Mouse (Mus musculus): ENCODE measurements around the gene St3gal3. TPM values are rescaled to one million over a fixed set of nuclear protein-coding genes. Genes with fewer than 3 reads are reported as not detected.
A peak's percentile ranks its signal among the peaks of the same experiment; 100 is the strongest.

Gene St3gal3
- polyA plus RNA-seq, 1 experiment from 2014 or later = 8.1 TPM

GRCm38 (mm10) chr4:117898111-117898510 is 236.6 kb downstream of the St3gal3 start:
- peaks cover 65% of the 10 kb centered on the region for H3K36me3 ChIP-seq
- ATAC-seq (ENCODE audit: borderline replicate concordance, extremely low read depth, low FRiP score, low TSS enrichment) = no peak

DNA sequence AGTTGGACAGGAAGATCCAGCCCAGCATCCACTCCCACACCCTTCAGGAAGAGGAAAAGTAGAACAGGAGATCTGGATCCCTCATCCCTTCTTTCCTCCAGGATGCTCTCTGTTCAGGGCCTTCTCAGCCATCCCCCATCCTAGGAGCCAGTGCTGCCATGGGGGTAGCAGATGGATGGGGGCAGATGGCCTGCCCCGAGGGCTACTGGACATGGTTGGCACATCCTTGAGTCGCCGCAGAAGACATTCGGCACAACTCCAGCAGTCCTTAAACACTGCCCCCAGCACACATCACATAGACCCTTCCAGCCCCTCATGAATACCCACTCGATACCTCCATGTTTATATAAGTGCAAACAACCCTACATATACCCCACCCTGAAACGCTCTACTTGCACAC is 238.7 kb downstream of the St3gal3 start:
- peaks cover 44% of the 10 kb centered on the region for H3K36me3 ChIP-seq
- H3K9ac ChIP-seq = no peak overlapping the region
- no peaks in the 10 kb centered on the region for H3K9me3 ChIP-seq
- WGBS = 93% methylated on average over 6 of the region's 6 CpGs
- no peak overlapping the region for H3K4me2 ChIP-seq
- no peak overlapping the region for H3K27ac ChIP-seq
- peaks cover 8% of the 10 kb centered on the region for H3K4me1 ChIP-seq
- ATAC-seq (ENCODE audit: borderline replicate concordance, extremely low read depth, low FRiP score, low TSS enrichment) = no peak
- H3K27me3 ChIP-seq = no peaks in the 10 kb centered on the region
- no peak overlapping the region for H3K4me3 ChIP-seq

More at GRCm38 (mm10) chr4:117898111-117898510, 236.6 kb downstream of the St3gal3 start:
- Histone ChIP-seq H3K27me3 (no peaks in the 10 kb centered on the region), H3K27ac (no peak overlapping the region), H3K9ac (no peak overlapping the region), H3K4me3 (no peak overlapping the region), H3K4me1 (no peaks in the 10 kb centered on the region), H3K9me3 (no peaks in the 10 kb centered on the region), H3K4me2 (no peak overlapping the region)
- 59% methylated on average over 3 of the region's 3 CpGs for WGBS

GRCm38 (mm10) chr4:117895339-117895738 is 239.4 kb downstream of the St3gal3 start:
- Histone ChIP-seq H3K27me3 (no peaks in the 10 kb centered on the region), H3K27ac (no peak overlapping the region), H3K4me2 (no peak overlapping the region), H3K36me3 (peaks cover 38% of the 10 kb centered on the region), H3K4me1 (peaks cover 12% of the 10 kb centered on the region), H3K4me3 (no peak overlapping the region), H3K9me3 (no peaks in the 10 kb centered on the region), H3K9ac (no peak overlapping the region)
- 77% methylated on average over 7 of the region's 7 CpGs for WGBS
- no peak for ATAC-seq (ENCODE audit: borderline replicate concordance, extremely low read depth, low FRiP score, low TSS enrichment)

DNA sequence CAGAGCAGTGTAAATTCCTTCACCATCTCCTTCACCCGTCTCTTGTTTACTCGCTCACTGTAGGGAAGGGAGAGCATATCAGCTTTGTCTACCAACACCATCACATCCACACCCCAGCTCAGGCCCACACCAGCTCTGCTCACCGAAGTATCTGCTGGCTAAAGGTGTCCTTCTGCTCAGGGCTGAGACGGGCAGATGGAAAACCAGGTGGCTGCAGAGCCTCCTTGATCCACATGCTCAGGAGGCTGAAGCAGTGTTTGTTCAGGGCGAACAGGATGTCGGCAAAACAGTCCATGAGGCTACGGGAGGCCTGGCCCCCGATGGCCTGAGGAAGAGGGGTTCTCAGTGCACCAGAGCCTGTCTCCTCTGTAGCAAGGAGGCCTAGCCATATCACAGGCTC is 240.1 kb downstream of the St3gal3 start:
- Histone ChIP-seq H3K27ac (no peak overlapping the region), H3K4me1 (peaks cover 12% of the 10 kb centered on the region), H3K4me2 (no peak overlapping the region), H3K27me3 (no peaks in the 10 kb centered on the region), H3K4me3 (no peak overlapping the region), H3K36me3 (peaks cover 31% of the 10 kb centered on the region), H3K9me3 (no peaks in the 10 kb centered on the region), H3K9ac (no peak overlapping the region)
- no peak for ATAC-seq (ENCODE audit: borderline replicate concordance, extremely low read depth, low FRiP score, low TSS enrichment)
- 79% methylated on average over 8 of the region's 8 CpGs for WGBS

DNA sequence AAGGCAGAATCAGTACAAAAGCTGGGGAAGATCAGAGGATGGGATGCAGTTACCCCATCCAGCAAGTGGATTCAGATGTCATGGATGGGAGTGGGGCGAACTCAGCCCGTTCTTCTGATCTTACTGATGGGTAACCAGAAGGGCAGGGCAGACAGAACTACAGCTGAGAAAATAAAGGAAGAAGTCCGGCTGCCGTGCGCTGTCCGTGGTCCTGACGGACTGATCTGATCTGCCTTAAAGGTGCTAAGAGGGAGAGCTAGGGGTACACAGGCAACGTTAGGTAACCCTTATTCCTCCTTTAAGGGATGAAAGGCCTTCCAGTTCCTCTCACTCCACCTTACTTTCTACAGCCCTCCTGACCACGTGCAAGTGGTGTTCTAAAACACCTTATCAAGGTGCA is 241.3 kb downstream of the St3gal3 start:
- Histone ChIP-seq H3K27me3 (no peaks in the 10 kb centered on the region), H3K4me3 (no peak overlapping the region), H3K4me2 (no peak overlapping the region), H3K4me1 (peaks cover 12% of the 10 kb centered on the region), H3K9me3 (no peaks in the 10 kb centered on the region), H3K36me3 (peaks cover 23% of the 10 kb centered on the region; the same call in 1 of the 2 replicates), H3K9ac (no peak overlapping the region), H3K27ac (no peak overlapping the region)
- 10% methylated on average over 9 of the region's 9 CpGs for WGBS
- ATAC-seq (ENCODE audit: borderline replicate concordance, extremely low read depth, low FRiP score, low TSS enrichment) = no peak

GRCm38 (mm10) chr4:117891738-117892161 is 243.0 kb downstream of the St3gal3 start, which contains the start of gene Dph2:
Gene Dph2, minus strand, starts transcription at chr4:117892032.
- H3K27ac ChIP-seq = no peak within 1 kb of the TSS
- H3K27me3 ChIP-seq = no peaks in the 10 kb centered on the region
- peaks cover 17% of the 10 kb centered on the region; the same call in 1 of the 2 replicates for H3K36me3 ChIP-seq
- H3K9ac ChIP-seq = peak within 1 kb of the TSS; percentile 47
- WGBS = under 1% methylated on average over 21 of the region's 21 CpGs
- peak within 1 kb of the TSS; percentile 86 for H3K4me2 ChIP-seq
- peak; percentile 86 for ATAC-seq (ENCODE audit: borderline replicate concordance, extremely low read depth, low FRiP score, low TSS enrichment)
- peaks cover 12% of the 10 kb centered on the region for H3K4me1 ChIP-seq
- peak within 1 kb of the TSS; percentile 83 for H3K4me3 ChIP-seq
- H3K9me3 ChIP-seq = no peaks in the 10 kb centered on the region

DNA sequence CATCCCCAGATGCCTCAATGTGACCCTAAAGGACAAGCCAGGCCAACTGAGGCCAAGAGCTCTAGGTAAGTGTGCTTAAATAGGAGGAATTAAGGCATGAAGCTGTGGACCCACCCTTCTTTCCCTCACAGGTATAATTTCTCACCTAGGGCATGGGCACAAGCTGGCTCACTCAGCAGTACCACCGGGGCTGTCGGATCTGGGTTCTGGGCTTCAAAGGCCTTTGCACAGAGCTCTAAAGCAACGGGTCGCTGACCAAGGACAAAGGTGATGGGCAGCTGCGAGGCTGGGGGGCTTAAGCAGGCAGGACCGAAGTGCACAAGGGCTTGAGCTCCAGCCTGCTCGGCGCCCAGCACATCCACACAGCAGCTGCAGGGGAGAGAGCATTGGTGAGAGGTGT is 244.0 kb downstream of the St3gal3 start:
- WGBS = 82% methylated on average over 8 of the region's 8 CpGs
- peak overlapping the region; percentile 83; the same call in 1 of the 2 replicates for H3K4me3 ChIP-seq
- ATAC-seq (ENCODE audit: borderline replicate concordance, extremely low read depth, low FRiP score, low TSS enrichment) = no peak

GRCm38 (mm10) chr4:117890031-117890430 is 244.7 kb downstream of the St3gal3 start:
- H3K9ac ChIP-seq = no peak overlapping the region
- peaks cover 21% of the 10 kb centered on the region for H3K4me1 ChIP-seq
- no peak overlapping the region for H3K4me3 ChIP-seq
- WGBS = 88% methylated on average over 14 of the region's 14 CpGs
- no peak overlapping the region for H3K4me2 ChIP-seq
- H3K36me3 ChIP-seq = peaks cover 22% of the 10 kb centered on the region
- no peaks in the 10 kb centered on the region for H3K9me3 ChIP-seq
- ATAC-seq (ENCODE audit: borderline replicate concordance, extremely low read depth, low FRiP score, low TSS enrichment) = no peak
- no peak overlapping the region for H3K27ac ChIP-seq
- H3K27me3 ChIP-seq = no peaks in the 10 kb centered on the region

More for the DNA sequence above, 244.0 kb downstream of the St3gal3 start:
- H3K4me1 ChIP-seq = peaks cover 21% of the 10 kb centered on the region
- H3K36me3 ChIP-seq = peaks cover 17% of the 10 kb centered on the region
- H3K27me3 ChIP-seq = no peaks in the 10 kb centered on the region
- no peak overlapping the region for H3K9ac ChIP-seq
- no peaks in the 10 kb centered on the region for H3K9me3 ChIP-seq
- no peak overlapping the region for H3K27ac ChIP-seq
- peak overlapping the region; percentile 86 for H3K4me2 ChIP-seq

DNA sequence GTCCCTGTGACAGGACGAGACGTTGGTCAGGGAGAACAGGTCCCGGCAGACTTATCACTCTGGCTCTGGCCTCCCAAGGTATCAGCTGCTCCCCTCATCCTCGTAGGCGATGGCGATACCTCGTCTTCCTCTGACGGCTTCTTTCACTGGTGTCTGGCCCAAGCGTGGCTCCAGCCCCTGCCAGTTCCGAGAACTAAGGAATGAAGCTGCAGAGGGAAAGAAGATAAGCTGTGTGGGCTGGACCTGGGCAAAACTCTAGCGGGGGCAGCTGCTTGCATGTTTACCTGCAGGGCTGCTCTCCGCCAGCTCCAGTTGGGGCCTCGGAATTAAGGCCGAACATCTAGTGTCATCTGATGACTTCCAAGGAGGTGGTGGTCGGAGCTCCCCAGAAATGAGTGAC is 245.2 kb downstream of the St3gal3 start:
- H3K27me3 ChIP-seq = no peaks in the 10 kb centered on the region
- no peak overlapping the region for H3K4me2 ChIP-seq
- no peaks in the 10 kb centered on the region for H3K9me3 ChIP-seq
- H3K4me1 ChIP-seq = peaks cover 21% of the 10 kb centered on the region
- WGBS = 88% methylated on average over 15 of the region's 15 CpGs
- H3K9ac ChIP-seq = no peak overlapping the region
- no peak for ATAC-seq (ENCODE audit: borderline replicate concordance, extremely low read depth, low FRiP score, low TSS enrichment)
- H3K36me3 ChIP-seq = peaks cover 25% of the 10 kb centered on the region
- H3K4me3 ChIP-seq = no peak overlapping the region
- no peak overlapping the region for H3K27ac ChIP-seq

GRCm38 (mm10) chr4:117887920-117888319 is 246.8 kb downstream of the St3gal3 start:
- Histone ChIP-seq H3K9me3 (no peaks in the 10 kb centered on the region), H3K4me1 (peaks cover 26% of the 10 kb centered on the region), H3K27ac (no peak overlapping the region), H3K9ac (no peak overlapping the region), H3K4me2 (peak overlapping the region; percentile 97; the same call in 1 of the 2 replicates), H3K36me3 (peaks cover 18% of the 10 kb centered on the region), H3K4me3 (peak overlapping the region; percentile 94; the same call in 1 of the 2 replicates), H3K27me3 (no peaks in the 10 kb centered on the region)
- WGBS = 62% methylated on average over 2 of the region's 2 CpGs
- ATAC-seq (ENCODE audit: borderline replicate concordance, extremely low read depth, low FRiP score, low TSS enrichment) = no peak

GRCm38 (mm10) chr4:117887133-117887532 is 247.6 kb downstream of the St3gal3 start, which contains the start of gene Atp6v0b:
Gene Atp6v0b, minus strand, starts transcription at chr4:117887333.
- Histone ChIP-seq H3K27me3 (no peaks in the 10 kb centered on the region), H3K9ac (peak within 1 kb of the TSS; percentile 84), H3K4me3 (peak within 1 kb of the TSS; percentile 94), H3K4me1 (peaks cover 31% of the 10 kb centered on the region), H3K36me3 (peaks cover 18% of the 10 kb centered on the region), H3K4me2 (peak within 1 kb of the TSS; percentile 97), H3K9me3 (no peaks in the 10 kb centered on the region), H3K27ac (no peak within 1 kb of the TSS)
- ATAC-seq (ENCODE audit: borderline replicate concordance, extremely low read depth, low FRiP score, low TSS enrichment) = peak; percentile 82
- under 1% methylated on average over 37 of the region's 37 CpGs for WGBS

- Histone ChIP-seq H3K9me3 (no peaks in the 10 kb centered on the region), H3K27me3 (no peaks in the 10 kb centered on the region), H3K36me3 (peaks cover 18% of the 10 kb centered on the region), H3K4me1 (peaks cover 32% of the 10 kb centered on the region), H3K4me3 (peak overlapping the region; percentile 94), H3K27ac (no peak overlapping the region), H3K9ac (peak overlapping the region; percentile 84), H3K4me2 (peak overlapping the region; percentile 97)
- peak; percentile 1; the same call in 1 of the 2 replicates for ATAC-seq (ENCODE audit: borderline replicate concordance, extremely low read depth, low FRiP score, low TSS enrichment)
- WGBS = 2% methylated on average over 24 of the region's 24 CpGs
These were observed 248.1 kb downstream of the St3gal3 start for GRCm38 (mm10) chr4:117886644-117887043.
